Mouse (Mus musculus) layer of hippocampus, postnatal 10 days (tissue): Measurements from ENCODE around the gene Gm5155. TPM values are rescaled to one million over a fixed set of nuclear protein-coding genes. Genes with fewer than 3 reads are reported as not detected.
"Not testable (repeated sequence)": the region's sequence is repeated elsewhere in the genome, so short reads cannot be mapped to it uniquely, and the experiment has no call there.

Experiments used
- DNase-seq, 2 experiments: peaks; one replicate each; pipeline ENCODE4 v3.0.0; 2021; ENCODE audit warnings: low spot score in 2 of 2
- long read RNA-seq: library from polyadenylated mRNA; stranded (forward); transcript quantifications from one replicate; pipeline ENCODE4 v2.0.0, GENCODE M21; 2023
- total RNA-seq, 2 experiments: library from RNA; stranded (reverse); gene quantifications; 2 replicates each; pipeline ENCODE4 v1.2.3; 2021

The Gm5155 gene
- not detected for total RNA-seq
- long read RNA-seq, result 0 reads

DNA sequence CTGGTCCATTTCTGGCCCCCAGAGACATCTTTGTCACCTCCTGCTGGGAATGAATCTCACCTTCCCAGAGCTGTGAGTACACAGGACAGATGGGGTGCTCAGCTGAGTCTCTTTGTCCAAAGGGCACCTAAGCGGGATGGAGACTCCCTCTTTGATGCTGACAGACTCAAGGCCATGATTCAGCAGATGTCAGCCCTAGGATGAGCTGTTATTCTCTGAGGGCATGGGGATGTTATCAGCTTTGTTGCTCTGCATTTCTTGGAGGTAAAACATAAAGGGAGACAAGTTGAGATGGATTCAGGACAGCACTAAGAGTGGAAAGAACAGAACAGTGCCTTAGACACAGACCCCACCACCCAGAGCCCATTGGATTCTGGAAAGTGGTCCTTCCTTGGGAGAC is at the start of gene Gm5155:
Gm5155 (plus strand) TSS at position 301 of the 400 bp plus-strand sequence.
- no peak for DNase-seq

DNA sequence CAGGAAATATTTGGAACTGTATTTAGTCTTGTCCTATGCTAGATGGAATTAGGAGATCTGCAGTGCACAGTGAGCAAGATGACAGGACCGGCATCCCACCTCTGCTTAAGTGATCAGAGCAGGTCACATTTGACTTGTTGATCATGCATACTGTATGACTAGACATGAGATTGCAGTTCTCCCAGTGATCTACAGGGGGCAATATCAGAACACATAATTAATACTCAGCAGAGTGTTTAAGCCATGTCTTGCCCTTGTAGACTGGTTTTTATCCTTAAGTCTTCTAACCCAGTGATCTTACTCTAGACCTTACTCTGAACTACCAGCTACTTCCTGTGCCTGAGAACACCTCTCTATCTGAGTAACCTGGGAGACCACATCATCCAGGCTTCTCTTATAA is 791 bp upstream of the Gm5155 start:
- DNase-seq, result no peak

DNA sequence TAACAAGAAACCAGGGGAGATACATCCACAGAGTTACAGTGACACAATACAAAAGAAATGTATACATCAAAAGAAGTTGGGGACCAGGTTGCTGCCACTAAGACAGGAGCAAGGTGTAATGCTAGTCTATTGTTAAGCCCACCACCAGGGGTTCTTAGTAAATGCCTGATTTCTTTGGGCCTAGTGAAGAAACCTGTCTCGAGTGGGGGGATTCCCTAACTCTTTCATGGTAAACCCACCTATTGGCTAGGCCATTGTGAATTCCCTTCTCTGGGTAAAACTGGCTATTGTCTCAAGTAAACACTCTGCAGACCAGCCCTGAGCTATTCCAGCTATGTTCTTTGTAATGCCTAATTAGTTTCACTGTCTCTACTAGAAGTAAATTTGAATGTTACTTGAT is 23.8 kb downstream of the Gm5155 start:
- DNase-seq, result not testable (repeated sequence)

DNA sequence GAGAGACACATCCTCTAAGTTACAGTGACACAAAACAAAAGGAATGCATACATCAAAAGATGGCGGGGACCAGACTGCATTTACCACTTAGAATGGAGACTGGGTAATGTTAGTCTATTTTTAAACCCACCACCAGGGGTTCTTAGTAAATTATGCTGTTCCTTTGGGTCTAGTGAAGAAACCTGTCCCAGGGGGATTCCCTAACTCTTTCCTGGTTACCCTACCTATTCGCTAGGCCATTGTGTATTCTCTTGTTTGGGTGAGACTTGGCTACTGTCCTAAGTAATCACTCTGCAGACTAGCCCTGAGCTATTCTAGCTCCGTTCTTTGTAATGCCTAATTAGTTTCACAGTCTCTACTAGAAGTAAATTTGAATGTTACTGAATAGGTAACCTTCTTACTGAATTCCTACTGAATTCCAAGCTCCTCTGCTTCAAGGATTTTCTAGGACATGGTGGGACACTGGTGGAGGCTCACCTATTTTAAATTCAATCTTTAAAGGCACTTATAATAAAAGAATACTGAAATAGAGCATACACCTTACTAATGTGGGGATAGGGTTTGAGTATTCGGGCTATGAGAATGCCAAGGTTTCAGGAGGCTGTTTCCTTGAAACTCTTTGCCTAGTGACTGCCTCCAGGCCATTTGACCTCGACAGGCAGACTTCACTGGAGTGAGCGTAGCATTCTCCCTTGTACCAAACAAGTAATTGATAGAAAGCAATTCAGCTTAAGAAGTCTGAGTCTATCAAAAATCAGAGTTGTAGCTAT is 31.8 kb downstream of the Gm5155 start:
- no peak for DNase-seq

Other genes starting within 250 kb of the Gm5155 start
- gene Ceacam5, start 158.5 kb upstream of the Gm5155 start, total RNA-seq, result not detected
- gene Ceacam14, start 59.1 kb upstream of the Gm5155 start, total RNA-seq, result not detected
- gene Ceacam11, start 100.4 kb downstream of the Gm5155 start, total RNA-seq, result not detected
- gene Ceacam13, start 138.1 kb downstream of the Gm5155 start, total RNA-seq, result not detected
- not detected for gene Ceacam12, start 194.2 kb downstream of the Gm5155 start, total RNA-seq